Mouse (Mus musculus): Measurements from ENCODE around the gene Pdzk1ip1.

- TF ChIP-seq CTCF (IDR thresholded peaks at IDR 0.05; ENCODE audit: borderline replicate concordance, insufficient read depth, low read length) (no peak), POLR2A (IDR thresholded peaks at IDR 0.05; ENCODE audit: low read depth, low read length) (no peak)
These were observed 36.2 kb downstream of the Pdzk1ip1 start for GRCm38 (mm10) chr4:115124713-115125112.

Data from embryonic fibroblast, embryonic 13.5 days (primary cell).